Mouse (Mus musculus): Measurements from ENCODE around the gene Pnrc1.

Gene Pnrc1

GRCm38 (mm10) chr4:33264979-33265726 is 24.8 kb downstream of the Pnrc1 start:
- no peak for DNase-seq

DNA sequence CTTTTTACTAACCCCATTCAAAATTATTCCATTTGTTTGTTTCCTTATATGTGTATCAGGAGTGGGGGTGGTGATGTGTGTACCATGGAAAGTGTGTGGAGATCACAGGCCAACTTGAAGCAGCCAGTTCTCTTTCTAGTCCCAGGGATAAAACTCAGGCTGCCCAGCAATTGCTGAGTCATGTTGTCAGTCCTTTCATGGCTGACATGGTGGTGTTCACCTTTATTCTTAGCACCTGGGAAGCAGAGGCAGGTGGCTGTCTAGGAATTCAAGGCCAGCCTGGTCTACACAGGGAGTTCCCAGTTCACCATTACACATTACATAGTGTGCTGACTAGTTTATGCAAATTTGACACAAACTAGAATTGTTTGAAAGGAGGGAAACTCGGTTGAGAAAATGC is 27.1 kb downstream of the Pnrc1 start:
- DNase-seq, result no peak

DNA sequence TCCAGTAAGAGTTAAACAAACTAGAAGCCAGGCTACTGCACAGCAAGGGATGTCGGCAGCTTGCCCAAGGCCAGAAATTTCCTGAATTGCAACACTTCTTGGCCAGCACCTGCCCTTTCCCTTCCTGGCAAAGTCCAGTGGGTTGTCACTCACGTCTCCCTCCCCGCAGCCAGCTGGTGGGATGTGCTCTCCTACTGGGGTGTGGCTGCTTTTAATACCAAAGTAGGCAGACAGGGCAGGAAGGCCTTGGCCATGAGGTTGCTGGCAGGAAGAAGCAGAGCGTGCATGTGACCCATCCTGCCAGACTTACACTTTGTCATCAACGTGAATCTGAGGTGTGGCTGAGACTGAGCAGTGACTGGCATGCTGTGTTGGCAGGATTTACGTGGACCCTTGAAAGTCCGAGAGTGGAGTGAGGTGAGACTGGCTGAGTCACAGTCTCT is 28.6 kb downstream of the Pnrc1 start:
- peak; percentile 80 to 88 for DNase-seq

DNA sequence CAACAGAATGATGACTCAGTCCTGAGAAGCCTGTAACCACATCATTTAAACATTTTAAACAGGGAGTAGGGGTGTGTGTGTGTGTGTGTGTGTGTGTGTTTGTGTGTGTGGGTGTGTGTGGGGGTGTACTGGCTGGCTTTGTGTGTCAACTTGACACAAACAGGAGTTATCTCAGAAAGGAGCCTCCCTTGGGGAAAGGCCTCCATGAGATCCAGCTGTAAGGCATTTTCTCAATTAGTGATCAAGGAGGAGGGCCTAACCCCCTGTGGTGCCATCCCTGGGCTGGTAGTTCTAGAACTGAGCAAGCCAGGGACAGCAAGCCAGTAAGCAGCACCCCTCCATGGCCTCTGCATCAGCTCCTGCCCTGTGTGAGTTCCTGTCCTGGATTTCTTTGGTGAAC is 29.7 kb downstream of the Pnrc1 start:
- DNase-seq, result no peak

GRCm38 (mm10) chr4:33257263-33257964 is 32.5 kb downstream of the Pnrc1 start:
- DNase-seq, result no peak

DNA sequence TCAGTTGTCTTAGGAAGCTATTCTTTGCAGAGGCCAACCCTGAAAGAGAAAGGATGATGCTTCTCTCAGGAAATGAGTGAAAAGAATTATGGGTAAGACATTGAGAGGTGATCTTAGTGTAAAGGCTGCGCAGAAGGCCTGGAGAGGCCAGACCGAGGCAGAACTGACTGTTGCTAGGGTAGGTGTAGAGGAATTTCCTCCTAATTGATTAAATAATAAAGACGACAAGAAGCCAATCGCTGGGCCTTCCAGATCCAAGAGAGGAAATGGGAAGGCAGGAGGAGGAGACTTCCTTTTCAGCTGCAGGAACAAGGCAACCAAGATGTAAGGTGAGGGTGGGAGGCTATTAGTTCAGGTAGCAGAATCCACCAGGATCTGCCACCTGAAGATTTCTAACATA is 35.3 kb downstream of the Pnrc1 start:
- DNase-seq, result no peak

DNA sequence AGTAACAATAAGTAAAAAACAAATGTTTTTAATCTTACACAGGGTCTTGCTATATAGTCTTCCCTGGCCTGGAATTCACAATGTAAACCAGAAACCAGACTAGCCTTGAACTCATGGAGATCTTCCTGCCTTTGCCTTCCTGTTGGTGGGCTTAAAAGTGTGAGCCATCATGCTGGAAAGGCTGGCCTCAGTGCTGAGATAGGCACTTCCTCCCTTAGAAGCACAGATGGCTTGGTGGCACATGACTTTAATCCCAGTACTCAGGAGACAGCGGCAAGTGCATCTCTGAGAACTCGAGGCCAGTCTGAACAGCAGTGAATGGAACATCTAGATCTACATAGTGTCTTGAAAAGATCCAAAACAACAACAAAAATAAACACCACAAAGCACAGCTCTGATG is 39.1 kb downstream of the Pnrc1 start:
- no peak for DNase-seq

DNA sequence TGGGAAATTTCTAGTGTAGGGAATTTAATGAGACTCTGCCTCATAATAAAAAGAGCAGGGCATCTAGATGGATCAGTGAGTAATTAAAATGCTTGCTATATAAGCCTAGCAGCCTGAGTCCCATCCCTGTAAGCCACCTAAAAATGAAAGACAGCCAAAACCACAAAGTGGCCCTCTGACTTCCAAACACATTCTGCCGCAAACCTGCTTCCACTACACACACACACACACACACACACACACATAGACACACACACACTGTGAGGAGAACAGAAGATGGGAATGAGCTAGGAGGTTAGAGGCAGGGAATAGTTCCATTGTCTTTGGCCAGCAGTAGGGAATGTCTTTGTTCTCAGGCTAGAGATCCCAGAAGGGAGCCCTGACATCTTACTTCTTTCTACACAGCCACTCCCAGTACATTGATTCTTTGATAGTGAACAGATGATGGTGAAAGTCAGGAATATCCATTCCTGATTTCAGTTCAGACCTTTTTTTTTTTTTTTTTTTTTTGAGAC is 40.2 kb downstream of the Pnrc1 start:
- no peak for DNase-seq

DNA sequence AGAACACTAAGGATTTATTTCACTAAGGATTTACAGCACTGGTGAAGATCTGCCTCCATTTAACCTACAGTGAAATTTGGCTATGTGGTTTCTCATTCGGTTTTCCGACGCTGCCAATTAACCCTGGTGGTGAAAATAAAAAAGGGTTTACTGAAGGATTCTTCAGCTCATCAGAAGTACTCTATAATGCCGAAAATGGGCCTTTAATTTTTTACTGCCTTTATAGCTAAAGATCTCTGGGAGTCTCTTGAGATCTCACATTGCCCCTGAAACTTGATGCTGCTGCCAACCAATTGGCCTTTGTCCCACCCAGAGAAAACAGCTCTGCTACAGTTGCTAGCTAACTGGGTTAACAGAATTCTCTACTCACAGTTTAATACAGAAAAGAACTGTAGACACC is 41.0 kb downstream of the Pnrc1 start:
- DNase-seq, result peak; percentile 25 to 40

DNA sequence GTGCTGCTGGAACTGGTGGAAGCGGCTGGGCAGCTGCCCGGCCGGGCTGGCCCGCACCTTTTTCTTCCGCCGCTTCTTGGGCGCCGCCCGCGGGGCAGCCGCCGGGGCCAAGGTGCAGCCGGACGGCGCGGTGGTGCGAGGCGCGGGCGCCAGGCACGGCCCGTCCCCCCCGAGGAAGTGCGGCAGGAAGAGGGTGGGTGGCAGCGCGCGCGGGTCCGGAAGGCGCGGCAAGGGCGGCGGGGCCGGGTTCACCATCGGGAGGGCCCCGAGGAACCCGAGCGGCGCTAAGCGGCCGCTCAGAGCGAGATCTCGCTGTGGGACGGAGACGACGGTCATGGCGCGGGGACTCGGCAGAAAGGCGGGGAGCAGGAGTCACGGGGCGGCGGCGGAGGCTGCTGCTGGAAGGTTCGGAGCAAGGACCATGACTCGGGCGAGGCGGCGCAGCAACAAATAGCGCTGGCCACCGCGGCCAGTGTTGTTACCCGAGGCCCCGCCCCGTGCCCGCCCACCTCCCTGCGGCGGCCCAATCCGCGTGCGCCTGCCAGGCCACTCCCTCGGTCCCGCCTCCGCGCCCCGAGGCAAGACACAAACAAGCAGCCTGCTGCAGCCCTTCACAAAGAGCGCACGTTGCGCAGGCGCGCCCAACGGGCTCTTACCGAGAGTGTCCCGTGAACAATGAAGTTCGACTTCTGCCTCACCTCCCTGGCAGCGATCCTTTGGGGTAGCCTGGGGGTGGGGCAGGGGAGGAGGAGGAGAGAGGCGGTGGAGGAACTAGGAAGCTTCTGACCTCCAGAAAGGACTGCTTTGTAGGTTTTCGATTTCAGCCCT is 41.7 kb downstream of the Pnrc1 start:
- DNase-seq, result peak; percentile 99 to 100

DNA sequence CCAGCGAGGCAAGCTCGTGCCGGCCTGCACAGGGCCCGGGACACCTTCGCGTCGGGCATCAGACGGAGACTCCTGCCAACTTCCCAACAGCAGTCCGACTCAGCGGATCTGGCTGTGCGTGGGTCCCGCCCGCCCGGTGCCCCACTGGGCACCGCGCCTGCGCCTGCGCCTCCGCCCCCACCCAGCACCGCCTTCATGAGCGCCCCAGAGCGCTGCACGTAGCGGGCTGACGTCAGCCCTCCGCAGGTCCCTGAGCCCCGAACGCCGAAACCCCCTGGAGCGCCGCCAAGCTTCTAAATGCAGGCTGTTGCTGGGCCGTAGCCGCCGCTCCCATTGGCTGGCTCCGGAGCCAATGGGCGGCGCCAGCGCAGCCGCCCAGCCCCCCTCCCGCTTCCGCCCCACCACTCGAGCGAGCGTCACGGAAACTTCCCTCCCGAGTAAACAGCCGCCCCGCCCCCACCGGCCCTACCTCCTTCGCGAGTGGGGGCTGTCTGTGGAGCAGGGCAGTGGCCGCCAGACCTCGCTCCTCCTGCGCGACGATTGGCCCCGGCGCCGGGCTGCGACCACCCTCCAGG is 42.4 kb downstream of the Pnrc1 start:
- peak; percentile 100 for DNase-seq

DNA sequence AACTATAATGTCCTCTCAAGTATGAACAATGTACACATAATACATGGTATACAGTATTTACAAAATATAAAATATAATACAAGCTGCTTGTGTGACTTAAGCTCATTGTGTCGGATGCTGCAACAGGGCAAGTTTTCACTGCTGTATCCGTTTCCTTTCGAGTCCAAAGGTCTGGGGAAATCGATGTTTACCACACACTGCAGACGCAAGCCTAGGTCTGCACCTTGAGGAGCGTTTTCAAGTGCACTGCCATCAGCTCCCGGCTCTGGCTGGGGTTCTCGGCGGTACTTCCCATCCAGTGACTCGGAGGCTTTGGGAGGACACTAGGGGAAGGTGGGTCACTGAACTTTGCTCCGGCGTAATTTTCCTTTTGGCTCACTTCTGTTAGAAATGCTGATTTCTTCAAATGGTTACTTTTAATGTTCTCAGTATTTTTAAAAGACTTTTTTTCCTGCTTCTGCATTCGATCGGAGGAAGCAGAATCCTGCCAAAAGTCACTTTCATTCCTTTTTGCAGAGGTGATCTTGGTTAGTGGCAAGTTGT is 44.0 kb downstream of the Pnrc1 start:
- DNase-seq, result no peak

DNA sequence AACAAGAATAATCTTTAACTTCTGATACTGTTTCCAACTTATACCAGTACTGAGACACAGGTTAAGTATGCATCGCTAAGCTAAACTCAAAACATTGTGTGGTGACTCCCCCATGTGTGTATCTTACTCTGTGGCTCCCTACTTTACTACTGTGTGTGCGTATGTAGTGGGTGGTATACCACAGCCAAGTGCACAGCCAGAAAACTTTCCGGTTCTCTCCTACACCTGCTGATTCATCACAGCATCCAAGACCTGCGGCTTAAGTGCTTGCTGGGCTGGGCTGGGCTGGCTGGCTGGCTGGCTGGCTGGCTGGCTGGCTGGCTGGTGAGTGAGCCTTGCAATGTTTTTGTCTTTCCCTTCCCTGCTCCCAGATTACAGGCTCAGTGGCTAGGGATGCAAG is 46.0 kb downstream of the Pnrc1 start:
- DNase-seq, result no peak

DNA sequence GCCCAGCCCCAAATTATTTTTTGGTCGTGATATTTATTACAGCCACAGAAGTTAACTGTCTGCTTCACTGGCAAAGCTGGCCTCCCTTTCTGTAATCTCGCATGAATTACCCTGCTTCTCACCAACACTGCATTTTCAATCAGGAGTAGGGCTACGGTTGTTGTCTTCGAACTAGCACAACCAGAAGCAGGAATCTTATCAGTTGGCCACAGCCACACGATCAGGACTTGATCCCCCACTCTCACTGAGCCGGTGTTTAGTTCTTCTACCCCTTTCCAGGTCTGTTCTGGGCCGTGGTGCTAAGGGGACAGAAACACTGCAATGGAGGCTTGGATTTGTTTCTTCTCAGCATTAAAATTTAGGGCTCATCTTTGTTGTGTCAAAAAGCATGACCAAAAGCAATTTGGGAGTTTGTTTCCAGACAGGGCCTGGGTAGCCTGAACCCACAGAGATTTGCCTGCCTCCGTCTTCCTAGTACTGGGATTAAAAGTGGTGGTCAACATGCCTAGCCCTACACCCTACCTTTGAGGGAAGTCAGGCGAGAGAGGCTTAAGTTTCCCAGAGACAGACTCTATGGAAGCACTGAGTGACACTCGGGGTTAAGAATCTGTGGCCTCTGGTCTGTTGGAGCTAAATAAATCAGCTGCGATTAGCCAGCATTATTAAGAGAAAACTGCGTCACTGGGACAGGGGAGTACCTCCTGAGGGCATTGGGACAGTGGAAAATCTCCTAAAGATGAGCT is 46.8 kb downstream of the Pnrc1 start:
- no peak for DNase-seq

- peak; percentile 25 to 48 for DNase-seq
These were observed 47.4 kb downstream of the Pnrc1 start for GRCm38 (mm10) chr4:33242536-33242935.

DNA sequence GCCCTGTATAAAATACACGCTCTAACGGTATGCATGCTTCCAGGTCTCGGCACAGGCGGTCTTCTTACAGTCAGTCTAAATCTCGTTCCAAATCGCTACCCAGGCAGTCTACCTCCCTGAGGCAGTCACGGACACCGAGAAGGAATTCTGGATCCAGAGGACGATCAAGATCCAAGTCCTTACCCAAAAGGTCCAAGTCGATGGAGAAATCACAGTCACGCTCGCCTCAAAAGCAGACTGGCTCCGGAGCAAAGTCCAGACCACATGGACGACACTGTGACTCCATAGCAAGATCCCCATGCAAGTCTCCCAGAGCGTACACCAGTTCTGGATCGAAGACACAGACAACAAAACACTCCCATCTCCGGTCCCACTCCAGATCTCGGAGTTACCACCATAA is 59.1 kb downstream of the Pnrc1 start:
- DNase-seq, result no peak

DNA sequence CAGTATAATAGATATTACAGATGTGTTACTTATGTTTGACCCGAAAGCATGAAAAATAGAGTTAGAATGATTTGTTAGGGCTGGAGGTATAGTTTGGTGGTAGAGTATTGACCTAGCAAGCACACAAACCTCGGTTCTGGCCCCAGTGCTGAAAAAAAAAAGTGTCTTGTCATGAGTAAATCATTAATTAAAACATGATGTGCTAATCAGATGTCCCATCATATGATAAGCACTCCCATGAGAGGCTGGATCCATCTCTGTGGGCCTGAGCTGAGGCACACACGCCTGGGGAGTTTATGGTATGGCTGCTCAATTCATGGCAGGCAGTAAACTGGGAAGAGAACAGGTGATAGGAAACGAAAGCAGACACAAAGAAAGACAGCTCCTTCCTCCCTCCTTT is 60.3 kb downstream of the Pnrc1 start:
- no peak for DNase-seq

GRCm38 (mm10) chr4:33227164-33227563 is 62.8 kb downstream of the Pnrc1 start:
- no peak for DNase-seq

- no peak for DNase-seq
These were observed 65.8 kb downstream of the Pnrc1 start for GRCm38 (mm10) chr4:33224003-33224675.

DNA sequence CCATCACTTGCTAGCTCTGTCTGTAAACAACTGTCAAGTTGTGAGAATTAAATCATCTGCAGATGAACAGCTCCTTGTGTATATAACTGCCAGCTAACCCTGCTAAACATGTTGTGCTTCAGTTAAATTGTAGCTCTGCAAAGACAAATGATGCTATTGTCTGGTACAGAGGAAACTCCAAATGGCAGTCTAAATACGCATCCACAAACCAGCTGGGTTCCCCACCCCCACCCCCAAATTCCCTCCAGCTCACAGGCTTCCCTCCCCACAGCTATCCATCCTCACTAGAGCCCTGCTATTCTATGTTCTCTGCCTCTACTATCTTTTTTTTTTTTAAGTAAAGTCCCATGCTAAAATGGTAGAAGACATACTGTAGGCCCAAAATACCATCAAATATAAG is 68.1 kb downstream of the Pnrc1 start:
- DNase-seq, result no peak

Data from kidney, postnatal 4 days (tissue).